Mouse (Mus musculus) forebrain, embryonic 14.5 days (tissue): ENCODE results near the gene Mier1. TPM values are rescaled to one million over a fixed set of nuclear protein-coding genes. Genes with fewer than 3 reads are reported as not detected.

Experiments used
- ATAC-seq: fragments of 200-750 bp; cut with Nextera tagmentation; 2 replicates; pipeline ENCODE4 v1.8.0; 2017; ENCODE audit warnings: mild to moderate bottlenecking, moderate library complexity
- DNase-seq: peaks from one replicate; pipeline ENCODE4 v3.0.0-alpha.2; 2015; ENCODE audit warnings: low spot score
- H3K27ac ChIP-seq: fragments of 300-500 bp; sonication (generic); 2 replicates; pipeline ENCODE4 v1.5.1; 2014; ENCODE audit warnings: low read depth, mild to moderate bottlenecking, control low read depth, low read length, moderate library complexity
- H3K27me3 ChIP-seq: fragments of 300-500 bp; sonication (generic); replicated peaks from 2 replicates; pipeline ENCODE4 v1.6.1; 2014; ENCODE audit warnings: low read length, control low read depth, mixed read lengths; ENCODE audit not compliant: control insufficient read depth, insufficient read depth
- H3K36me3 ChIP-seq: fragments of 300-500 bp; sonication (generic); 2 replicates; pipeline ENCODE4 v1.6.1; 2014; ENCODE audit warnings: low read length, control low read depth; ENCODE audit not compliant: control insufficient read depth, insufficient read depth
- H3K4me1 ChIP-seq: fragments of 300-500 bp; sonication (generic); 2 replicates; pipeline ENCODE4 v1.6.1; 2014; ENCODE audit warnings: antibody characterized with exemption, low read length, control low read depth; ENCODE audit not compliant: control insufficient read depth, insufficient read depth
- H3K4me2 ChIP-seq: fragments of 300-500 bp; sonication (generic); 2 replicates; pipeline ENCODE4 v1.6.1; 2014; ENCODE audit warnings: mild to moderate bottlenecking, control low read depth, low read length
- H3K4me3 ChIP-seq: fragments of 300-500 bp; sonication (generic); 2 replicates; pipeline ENCODE4 v1.5.1; 2014; ENCODE audit warnings: low read depth, low read length, control low read depth
- H3K9ac ChIP-seq: fragments of 300-500 bp; sonication (generic); 2 replicates; pipeline ENCODE4 v1.6.1; 2014; ENCODE audit warnings: mild to moderate bottlenecking, low read length, control low read depth, moderate library complexity
- H3K9me3 ChIP-seq: fragments of 300-500 bp; sonication (generic); replicated peaks from 2 replicates; pipeline ENCODE4 v1.6.1; 2016; ENCODE audit warnings: low read length, control low read depth, mixed read lengths; ENCODE audit not compliant: control insufficient read depth
- WGBS: fragments of 180-500 bp; shearing (Covaris S2); extraction: QIAGEN DNeasy Blood & Tissue Kit; methylation state at CpG from one replicate; pipeline ENCODE4 v1.1.7; 2014; 5-methylcytosine and 5-hydroxymethylcytosine counted together
- polyA plus RNA-seq: library from polyadenylated mRNA; unstranded; fragments of >200 nt; fragmentation: Nextera tagmentation; extraction: Ambion mirVana; gene quantifications from 2 replicates; pipeline ENCODE4 v1.2.1, GENCODE M21; 2014

The Mier1 gene
- polyA plus RNA-seq, result 22.5 and 27.1 TPM in 2 replicates

- H3K36me3 ChIP-seq, result 0 out of 2 replicates have a peak, but pooled peaks cover 4% of the 10 kb centered on the region
- peak; percentile 98 for ATAC-seq
Observed at GRCm38 (mm10) chr4:103114184-103115111, at the start of gene Mier1, which contains the start of gene Wdr78. TSS of gene Mier1 (plus strand) at chr4:103114390. TSS of gene Wdr78 (minus strand) at chr4:103114555.

DNA sequence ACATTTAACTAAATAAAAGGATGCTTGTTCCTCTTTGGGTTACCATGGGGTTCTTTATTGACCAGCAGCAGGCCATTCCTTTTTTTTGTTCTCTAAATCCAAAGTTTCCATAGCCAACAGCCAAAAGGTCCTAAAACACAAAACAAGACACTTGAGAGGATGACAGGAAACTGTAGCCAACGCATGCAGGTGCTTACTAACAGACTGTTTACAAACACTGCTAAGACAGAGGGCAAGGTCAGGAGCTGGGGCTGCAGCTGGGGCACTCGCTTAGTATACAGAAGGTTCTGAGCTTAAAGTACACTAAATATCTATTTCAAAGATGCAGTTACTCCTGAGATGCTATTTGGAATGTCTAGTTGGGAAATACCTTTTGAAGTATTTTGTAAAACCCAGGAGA lies 49.8 kb upstream of the Mier1 start:
- Histone ChIP-seq H3K36me3 (no peaks in the 10 kb centered on the region), H3K9ac (no peak overlapping the region), H3K4me3 (no peak overlapping the region), H3K4me2 (no peak overlapping the region), H3K4me1 (peaks cover 4% of the 10 kb centered on the region; the same call in 1 of the 2 replicates), H3K9me3 (no peaks in the 10 kb centered on the region), H3K27me3 (no peaks in the 10 kb centered on the region), H3K27ac (no peak overlapping the region)
- 80% methylated on average over 2 of the region's 2 CpGs for WGBS
- no peak for DNase-seq
- ATAC-seq, result no peak

More at GRCm38 (mm10) chr4:103114184-103115111, at the start of gene Mier1, which contains the start of gene Wdr78:
- under 1% methylated on average over 72 of the region's 90 CpGs for WGBS
- H3K9ac ChIP-seq, result peak within 1 kb of the TSS; percentile 85
- H3K9me3 ChIP-seq, result no peaks in the 10 kb centered on the region
- H3K27me3 ChIP-seq, result no peaks in the 10 kb centered on the region
- H3K4me2 ChIP-seq, result peak within 1 kb of the TSS; percentile 77
- DNase-seq, result peak; percentile 98
- peak within 1 kb of the TSS; percentile 100 for H3K27ac ChIP-seq
- H3K4me1 ChIP-seq, result peaks cover 16% of the 10 kb centered on the region
- peak within 1 kb of the TSS; percentile 79 for H3K4me3 ChIP-seq

DNA sequence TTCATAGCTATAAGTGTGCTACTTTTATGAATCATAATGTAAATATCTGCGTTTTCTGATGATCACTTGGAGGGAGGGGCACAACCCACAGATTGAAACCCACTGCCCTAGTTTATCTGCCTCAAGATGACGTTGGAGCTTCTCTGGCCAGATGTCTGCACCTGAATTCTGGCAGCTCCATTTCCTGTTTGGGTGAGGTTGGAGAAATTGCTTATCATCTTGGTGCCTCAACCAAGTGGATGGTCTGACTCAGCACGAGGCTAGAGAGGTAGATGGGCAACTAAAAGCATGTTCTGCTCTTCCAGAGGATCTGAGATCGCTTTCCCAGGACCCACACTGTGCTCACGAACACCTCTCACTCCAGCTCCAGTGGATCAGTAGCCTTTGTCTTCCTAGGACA lies 49.2 kb upstream of the Mier1 start:
- Histone ChIP-seq H3K9me3 (no peaks in the 10 kb centered on the region), H3K4me3 (no peak overlapping the region), H3K27ac (no peak overlapping the region), H3K27me3 (no peaks in the 10 kb centered on the region), H3K36me3 (no peaks in the 10 kb centered on the region), H3K9ac (no peak overlapping the region), H3K4me2 (no peak overlapping the region), H3K4me1 (peaks cover 4% of the 10 kb centered on the region; the same call in 1 of the 2 replicates)
- ATAC-seq (no peak), DNase-seq (no peak)
- 90% methylated on average over 5 of the region's 5 CpGs for WGBS

GRCm38 (mm10) chr4:103067906-103068655 lies 46.1 kb upstream of the Mier1 start:
- Histone ChIP-seq H3K9me3 (no peaks in the 10 kb centered on the region), H3K4me1 (peaks cover 4% of the 10 kb centered on the region; the same call in 1 of the 2 replicates), H3K9ac (no peak overlapping the region), H3K27me3 (no peaks in the 10 kb centered on the region), H3K27ac (no peak overlapping the region), H3K4me3 (no peak overlapping the region), H3K4me2 (no peak overlapping the region), H3K36me3 (no peaks in the 10 kb centered on the region)
- DNase-seq (peak; percentile 1), ATAC-seq (no peak)
- WGBS, result 34% methylated on average over 6 of the region's 6 CpGs

DNA sequence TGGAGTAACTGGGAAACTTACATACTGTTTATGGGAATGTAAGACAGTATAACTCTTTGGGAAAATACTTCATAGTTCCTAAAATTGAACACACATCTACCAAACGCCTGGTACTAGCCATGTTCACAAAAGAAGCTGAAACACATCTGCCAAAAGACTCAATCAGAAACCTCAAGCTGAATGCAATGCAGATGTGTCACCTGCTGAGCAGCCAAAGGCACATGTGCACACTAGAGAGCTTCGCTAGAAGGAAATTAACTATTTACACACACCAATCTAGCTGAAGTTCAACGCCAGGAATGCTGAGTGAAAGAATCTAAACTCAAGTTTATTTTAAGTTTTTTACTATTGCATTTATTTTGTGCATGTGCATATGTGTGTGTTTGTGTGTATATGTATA lies 43.6 kb upstream of the Mier1 start:
- Histone ChIP-seq H3K27me3 (no peaks in the 10 kb centered on the region), H3K4me3 (no peak overlapping the region), H3K36me3 (no peaks in the 10 kb centered on the region), H3K9ac (no peak overlapping the region), H3K4me1 (peaks cover 4% of the 10 kb centered on the region; the same call in 1 of the 2 replicates), H3K4me2 (no peak overlapping the region), H3K27ac (no peak overlapping the region), H3K9me3 (no peaks in the 10 kb centered on the region)
- WGBS, result 68% methylated on average over 3 of the region's 3 CpGs
- DNase-seq, result no peak
- ATAC-seq, result no peak

GRCm38 (mm10) chr4:103085237-103085636 lies 29.0 kb upstream of the Mier1 start:
- 94% methylated on average over 5 of the region's 5 CpGs for WGBS
- Histone ChIP-seq H3K27me3 (no peaks in the 10 kb centered on the region), H3K4me3 (no peak overlapping the region), H3K9ac (no peak overlapping the region), H3K4me2 (no peak overlapping the region), H3K4me1 (no peaks in the 10 kb centered on the region), H3K36me3 (no peaks in the 10 kb centered on the region), H3K9me3 (no peaks in the 10 kb centered on the region), H3K27ac (no peak overlapping the region)
- no peak for ATAC-seq
- no peak for DNase-seq

DNA sequence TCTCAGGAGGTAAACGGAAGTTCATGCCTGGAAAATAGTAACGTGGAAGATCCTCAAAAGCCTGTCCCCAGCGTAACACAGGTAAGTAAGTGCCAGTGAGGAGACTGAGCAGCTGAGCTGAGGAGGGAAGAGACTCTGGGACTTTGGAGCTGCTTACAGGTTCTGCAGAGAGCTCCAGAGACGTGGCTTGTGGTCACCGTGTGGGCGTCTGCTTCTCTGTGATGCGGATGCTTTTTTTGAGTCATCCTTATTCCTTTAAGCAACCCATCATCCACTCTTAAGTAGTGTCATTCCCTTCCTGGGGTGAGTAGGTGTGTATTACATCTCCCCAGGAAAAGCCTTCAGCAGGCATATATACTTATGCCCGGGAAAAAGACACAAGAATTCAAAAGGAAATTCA lies 18.3 kb upstream of the Mier1 start:
- Histone ChIP-seq H3K27me3 (no peaks in the 10 kb centered on the region), H3K36me3 (no peaks in the 10 kb centered on the region), H3K27ac (no peak overlapping the region), H3K9ac (no peak overlapping the region), H3K9me3 (no peaks in the 10 kb centered on the region), H3K4me3 (no peak overlapping the region), H3K4me2 (no peak overlapping the region), H3K4me1 (no peaks in the 10 kb centered on the region)
- 94% methylated on average over 8 of the region's 8 CpGs for WGBS
- no peak for DNase-seq
- ATAC-seq, result no peak

DNA sequence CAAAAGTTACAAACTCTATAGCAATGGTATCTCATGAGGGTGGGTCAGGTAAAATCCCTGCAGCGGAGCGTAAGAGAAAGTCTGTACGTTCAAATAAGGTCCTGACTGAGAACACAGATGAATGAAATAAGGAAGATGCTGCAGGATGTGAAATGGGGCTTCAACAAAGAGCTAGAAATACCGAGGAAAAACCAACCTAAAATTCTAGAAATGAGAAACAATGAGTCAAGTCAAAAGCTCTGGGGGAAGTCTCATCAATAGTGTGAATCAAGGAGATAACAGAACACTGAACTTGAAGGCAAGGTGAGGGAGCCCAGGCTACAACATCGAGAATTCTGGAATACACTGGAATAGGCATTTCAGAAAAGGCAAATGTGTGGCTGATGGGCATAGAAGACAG lies 15.7 kb upstream of the Mier1 start:
- H3K9me3 ChIP-seq, result no peaks in the 10 kb centered on the region
- H3K27ac ChIP-seq, result no peak overlapping the region
- DNase-seq (no peak), ATAC-seq (no peak)
- no peaks in the 10 kb centered on the region for H3K27me3 ChIP-seq
- H3K36me3 ChIP-seq, result no peaks in the 10 kb centered on the region
- H3K4me3 ChIP-seq, result no peak overlapping the region
- H3K9ac ChIP-seq, result no peak overlapping the region
- no peaks in the 10 kb centered on the region for H3K4me1 ChIP-seq
- WGBS, result 89% methylated on average over 5 of the region's 5 CpGs
- no peak overlapping the region for H3K4me2 ChIP-seq
